18 mouse cellular contexts compared by ENCODE assay signal in the genomic region with DNA sequence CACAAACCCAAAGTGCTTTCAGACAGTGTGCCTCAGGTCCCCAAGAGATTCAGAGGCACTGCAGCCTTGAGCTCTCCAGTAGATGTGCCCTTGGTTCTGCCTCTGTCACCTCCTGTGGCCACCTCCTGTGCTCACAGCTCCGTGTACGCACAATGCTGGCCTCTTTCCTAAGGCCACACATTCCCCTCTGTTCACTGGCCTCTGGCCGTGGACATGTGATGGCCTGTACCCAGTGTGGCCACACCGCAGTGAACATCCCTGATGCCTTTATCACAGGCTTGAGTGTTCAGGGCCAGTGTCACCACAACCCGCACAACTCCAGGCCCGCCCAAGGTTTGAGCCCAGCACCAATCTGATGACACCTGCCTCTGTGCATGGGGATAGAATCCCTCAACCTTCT. TPM values are rescaled to one million over a fixed set of nuclear protein-coding genes. Genes with fewer than 3 reads are reported as not detected.
"Had no signal": no experiment of that assay in that cellular context is flagged by ENCODE, and none has a peak within 500 bp of the region (broad histone marks: within the 10 kb centered on the region; RNA-seq: fewer than 3 reads in every experiment).

No protein-coding gene starts in this region.

- H3K27ac ChIP-seq: lung, embryonic 15.5 days; midbrain, embryonic 10.5 days; midbrain, embryonic 12.5 days; neural tube, embryonic 13.5 days; neural tube, embryonic 15.5 days had no signal

- DNase-seq: lung, adult 2 months; lung, postnatal 14 days; midbrain, embryonic 14.5 days; retina, postnatal 1 day; right cerebral cortex, adult 18-20 months; right cerebral cortex, postnatal 25 days; right cerebral cortex, postnatal 4 days; spleen, adult 18-20 months; thymus, adult 18-20 months; thymus, postnatal 14 days had no signal

- H3K4me3 ChIP-seq: lung, embryonic 15.5 days; midbrain, embryonic 12.5 days; myocyte; neural tube, embryonic 13.5 days; neural tube, embryonic 15.5 days had no signal

RNA-seq across cellular contexts. Expression of a gene that starts 2.6 kb away (rescaled TPM):
- total RNA-seq: megakaryocyte-erythroid progenitor cell, adult 5-6 weeks had no signal

RNA-seq across cellular contexts. Expression of a gene that starts 39.0 kb away (rescaled TPM):
- total RNA-seq: megakaryocyte, adult 5-6 weeks; megakaryocyte-erythroid progenitor cell, adult 5-6 weeks had no signal
